Mouse (Mus musculus) right cerebral cortex, adult 2 months (tissue): ENCODE data around the gene Zbtb25.

ENCODE experiments used
- DNase-seq, 2 experiments: peaks; one replicate each; pipeline ENCODE4 v3.0.0; 2021 to 2022; ENCODE audit warnings: low spot score in 2 of 2

Gene Zbtb25

DNA sequence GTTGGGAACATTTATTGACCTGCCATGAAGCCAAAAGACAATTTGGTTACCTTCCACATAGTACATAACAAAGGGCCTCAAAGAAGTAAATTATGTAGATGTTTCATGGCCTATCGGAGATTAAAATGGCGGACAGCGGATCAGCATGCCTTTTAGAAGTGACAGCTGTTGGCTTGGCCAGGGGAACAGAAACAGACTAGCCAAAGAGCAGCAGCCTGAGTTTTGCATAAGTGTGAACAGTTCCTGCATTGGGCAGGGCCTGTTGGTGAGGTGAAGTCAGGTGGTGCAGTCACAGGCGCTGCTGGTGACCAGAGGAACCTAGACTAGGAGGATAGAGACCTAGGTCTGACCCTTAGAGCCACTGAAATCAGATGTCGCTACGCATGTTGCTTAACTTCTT lies 7.7 kb upstream of the Zbtb25 start:
- DNase-seq: no peak

GRCm38 (mm10) chr12:76376649-76377048 lies 7.2 kb upstream of the Zbtb25 start:
- no peak for DNase-seq

- DNase-seq: no peak
Observed at GRCm38 (mm10) chr12:76375506-76375905, 6.1 kb upstream of the Zbtb25 start.

GRCm38 (mm10) chr12:76374911-76375310 lies 5.5 kb upstream of the Zbtb25 start:
- no peak for DNase-seq

GRCm38 (mm10) chr12:76373991-76374390 lies 4.6 kb upstream of the Zbtb25 start:
- no peak for DNase-seq

DNA sequence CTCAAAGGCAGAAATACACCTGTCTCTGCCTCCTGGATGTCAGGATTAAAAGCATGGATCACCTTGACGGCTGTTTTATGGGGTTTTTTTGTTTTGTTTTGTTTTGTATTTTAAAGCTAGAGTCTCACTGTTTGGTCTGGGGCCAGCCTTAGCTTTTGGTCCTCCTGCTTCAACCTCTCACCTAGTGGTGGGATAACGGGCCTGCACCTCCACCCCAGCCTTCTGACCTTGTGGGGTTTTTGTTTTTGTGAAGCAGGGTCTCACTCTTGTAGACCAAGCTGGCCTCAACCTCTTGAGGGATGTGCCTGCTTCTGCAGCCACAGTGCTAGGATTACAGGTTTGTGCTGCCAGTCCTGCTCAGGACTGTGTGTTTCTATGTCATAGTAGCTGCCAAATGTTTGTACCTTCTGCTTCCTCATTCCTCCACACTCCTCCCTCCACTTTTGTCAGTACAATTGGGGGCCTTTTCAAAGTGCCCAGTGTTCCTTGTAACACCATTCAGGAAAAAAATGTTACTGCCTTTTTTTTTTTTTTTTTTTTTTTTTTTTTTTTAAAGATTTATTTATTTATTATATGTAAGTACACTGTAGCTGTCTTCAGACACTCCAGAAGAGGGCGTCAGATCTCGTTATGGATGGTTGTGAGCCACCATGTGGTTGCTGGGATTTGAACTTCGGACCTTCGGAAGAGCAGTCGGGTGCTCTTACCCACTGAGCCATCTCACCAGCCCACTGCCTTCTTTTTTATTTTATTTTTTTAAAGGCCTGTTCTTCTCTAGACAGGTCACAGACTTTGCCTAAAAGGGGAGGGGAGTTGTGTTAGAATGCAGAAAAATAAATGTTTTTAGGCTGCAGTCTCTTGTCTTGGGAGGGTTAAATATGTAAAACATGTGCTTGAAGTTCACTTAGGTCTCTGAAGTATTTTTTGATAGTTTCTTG lies 3.7 kb upstream of the Zbtb25 start:
- no peak for DNase-seq

- DNase-seq: no peak
Observed at GRCm38 (mm10) chr12:76372046-76372445, 2.6 kb upstream of the Zbtb25 start.

DNA sequence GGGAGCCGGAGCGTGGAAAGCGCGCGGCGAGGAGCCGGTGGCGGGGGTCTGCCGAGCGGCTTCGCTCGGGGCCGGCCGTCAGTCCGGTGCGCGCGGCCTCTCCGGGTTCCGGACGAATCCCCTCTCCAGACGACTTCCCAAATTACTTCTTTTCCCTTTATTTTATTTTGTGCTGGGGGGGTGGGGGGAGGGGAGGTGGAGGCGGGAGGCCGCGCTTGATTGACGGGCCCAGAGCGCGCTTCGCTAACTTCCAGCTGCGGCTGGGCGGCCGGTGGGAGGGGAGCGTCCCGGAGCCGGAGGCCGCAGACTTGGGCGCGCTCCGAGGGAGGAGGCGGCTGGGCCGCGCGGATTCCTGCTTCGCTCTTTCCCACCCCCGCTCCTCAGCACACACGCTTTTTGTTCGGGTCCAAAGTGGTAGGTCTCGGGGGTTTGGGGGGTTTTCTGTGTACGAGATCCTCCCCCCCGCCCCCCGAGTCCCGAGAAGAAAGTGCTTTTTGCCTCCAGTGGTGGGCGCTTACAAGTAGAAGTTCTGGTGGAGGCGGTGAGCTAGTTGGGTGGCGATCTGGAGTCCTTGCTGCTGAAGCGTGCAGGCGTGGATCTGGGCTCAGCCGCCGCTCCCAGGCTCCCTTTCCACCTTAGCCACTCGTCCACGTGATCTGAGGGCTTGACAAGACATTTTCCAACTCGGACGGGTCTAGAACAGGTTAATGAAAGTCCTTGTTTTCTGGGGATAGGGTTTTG lies 1.6 kb upstream of the Zbtb25 start:
- peak; percentile 59 to 70 for DNase-seq

DNA sequence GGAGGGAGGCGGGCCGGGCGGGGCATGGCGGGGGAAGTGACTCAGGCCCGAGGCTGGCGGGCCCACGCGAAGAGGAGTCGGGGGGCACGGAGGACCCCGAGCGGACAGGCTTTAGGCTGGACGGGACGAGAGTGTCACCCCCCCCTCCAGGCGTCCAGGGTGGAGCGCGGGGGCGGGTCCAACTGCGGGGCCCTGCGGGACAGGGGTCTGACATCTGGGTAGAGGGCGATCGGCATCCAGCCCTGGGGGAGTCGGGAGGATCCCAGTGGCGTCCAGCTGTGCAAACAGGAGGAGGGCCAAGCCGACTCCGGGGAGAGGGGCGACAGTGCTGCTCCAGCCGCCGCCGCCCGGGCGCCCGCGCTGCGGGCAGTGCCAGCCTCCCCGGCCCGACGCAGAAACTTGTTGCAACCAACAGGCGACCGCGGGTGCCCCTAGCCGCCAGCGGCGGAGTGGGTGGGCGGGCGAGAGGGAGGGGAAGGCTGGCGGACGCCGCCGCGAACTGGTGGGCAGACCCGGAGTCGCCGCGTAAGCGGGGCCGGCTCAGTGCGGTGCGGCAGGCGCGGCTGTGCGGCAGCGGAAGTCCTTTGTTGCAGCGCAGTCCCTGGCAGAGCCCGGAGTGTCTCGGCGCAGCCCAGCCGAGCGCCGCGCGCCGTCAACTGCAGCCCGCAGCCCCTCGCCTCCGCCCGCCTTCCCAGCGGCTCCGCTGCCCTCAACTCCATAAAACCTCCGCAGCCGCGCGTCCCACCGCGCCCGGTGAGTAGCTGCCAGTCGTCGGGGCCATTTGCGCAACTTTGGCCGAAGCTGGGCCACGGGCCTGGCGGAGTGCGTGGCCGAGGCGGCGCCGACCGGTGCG lies 802 bp upstream of the Zbtb25 start, which contains the start of gene Zbtb1:
Zbtb1 (plus strand) TSS at position 289 of the 853 bp plus-strand sequence.
- DNase-seq: peak; percentile 77 to 85

GRCm38 (mm10) chr12:76368790-76369205 lies 604 bp downstream of the Zbtb25 start:
- peak in 1 of 2 experiments; percentile 29 for DNase-seq

- no peak for DNase-seq
Observed at GRCm38 (mm10) chr12:76368201-76368789, 1.1 kb downstream of the Zbtb25 start.

GRCm38 (mm10) chr12:76367096-76367995 lies 2.1 kb downstream of the Zbtb25 start:
- DNase-seq: no peak

- DNase-seq: no peak
Observed at GRCm38 (mm10) chr12:76366276-76366675, 3.1 kb downstream of the Zbtb25 start.

DNA sequence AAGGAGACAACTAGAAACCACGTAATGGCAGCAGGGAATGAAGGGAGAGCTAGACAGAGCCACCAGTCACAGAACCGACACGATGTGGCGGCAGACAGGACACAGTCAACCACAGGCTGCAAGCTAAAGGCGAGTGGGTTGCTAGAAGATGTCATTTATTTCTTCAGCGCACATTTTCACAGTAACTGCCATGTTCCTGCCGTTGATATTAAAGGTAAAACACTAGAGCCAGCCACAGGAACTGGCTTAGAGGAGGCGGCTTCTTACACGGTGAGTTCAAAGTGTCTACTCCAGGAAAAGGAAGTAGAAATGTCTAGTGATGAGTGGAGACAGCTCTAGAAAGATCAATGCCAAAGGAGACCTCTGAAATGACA lies 7.1 kb downstream of the Zbtb25 start:
- DNase-seq: no peak

- DNase-seq: no peak
Observed at GRCm38 (mm10) chr12:76361405-76362302, 7.7 kb downstream of the Zbtb25 start.

- DNase-seq: no peak
Observed at GRCm38 (mm10) chr12:76360868-76361267, 8.5 kb downstream of the Zbtb25 start.

GRCm38 (mm10) chr12:76349680-76350220 lies 19.7 kb downstream of the Zbtb25 start:
- no peak for DNase-seq

DNA sequence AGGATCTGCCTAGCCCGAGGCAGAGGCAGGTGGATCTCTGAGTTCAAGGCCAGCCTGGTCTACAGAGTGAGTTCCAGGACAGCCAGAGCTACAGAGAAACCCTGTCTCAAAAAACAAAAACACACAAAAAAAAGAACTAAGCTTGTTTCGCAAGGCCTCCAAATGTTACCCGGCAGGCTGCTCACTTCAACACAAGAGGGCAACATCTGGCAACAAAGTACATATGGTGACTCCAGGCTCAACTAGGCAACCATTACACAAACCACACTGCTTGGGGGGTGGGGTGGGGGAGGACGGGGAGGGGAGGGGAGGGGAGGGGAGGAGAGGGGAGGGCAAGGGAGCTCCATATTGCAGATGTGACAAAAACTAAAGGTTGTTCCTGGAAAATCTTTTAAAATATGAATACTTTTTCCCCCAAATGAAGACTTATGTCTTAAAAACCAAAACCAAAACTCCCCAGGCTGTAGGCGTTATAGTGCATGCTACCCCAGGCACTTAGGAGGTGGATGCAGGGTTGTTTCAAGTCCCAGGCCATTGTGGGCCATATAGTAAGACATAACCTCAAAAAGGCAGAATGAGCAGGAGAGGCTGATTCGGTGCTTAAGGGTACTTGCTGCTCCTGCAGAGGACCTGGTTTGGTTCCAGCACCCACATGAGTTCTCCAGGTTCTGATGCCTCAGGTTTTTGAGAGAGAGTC lies 23.5 kb downstream of the Zbtb25 start:
- DNase-seq: peak in 1 of 2 experiments; percentile 1
